Mouse (Mus musculus) limb, embryonic 13.5 days (tissue): ENCODE results near the gene Camkv. TPM values are rescaled to one million over a fixed set of nuclear protein-coding genes. Genes with fewer than 3 reads are reported as not detected.
A peak's percentile ranks its signal among the peaks of the same experiment; 100 is the strongest.

Experiments
- ATAC-seq: fragments of 200-750 bp; cut with Nextera tagmentation; 2 replicates; pipeline ENCODE4 v1.8.0; 2017; ENCODE audit warnings: low read depth, moderate number of reproducible peaks, moderate TSS enrichment; ENCODE audit not compliant: low FRiP score
- H3K27ac ChIP-seq: fragments of 300-500 bp; sonication (generic); 2 replicates; pipeline ENCODE4 v1.5.1; 2015; ENCODE audit warnings: inconsistent platforms, mild to moderate bottlenecking, moderate library complexity
- H3K27me3 ChIP-seq: fragments of 300-500 bp; sonication (generic); 2 replicates; pipeline ENCODE4 v1.6.1; 2015; ENCODE audit warnings: mild to moderate bottlenecking, inconsistent platforms
- H3K36me3 ChIP-seq: fragments of 300-500 bp; sonication (generic); 2 replicates; pipeline ENCODE4 v1.6.1; 2015; ENCODE audit warnings: inconsistent platforms, mild to moderate bottlenecking, moderate library complexity
- H3K4me1 ChIP-seq: fragments of 300-500 bp; sonication (generic); 2 replicates; pipeline ENCODE4 v1.6.1; 2015; ENCODE audit warnings: inconsistent platforms
- H3K4me2 ChIP-seq: fragments of 300-500 bp; sonication (generic); replicated peaks from 2 replicates; pipeline ENCODE4 v1.6.1; 2015; ENCODE audit warnings: inconsistent platforms, mild to moderate bottlenecking, moderate library complexity
- H3K4me3 ChIP-seq: fragments of 300-500 bp; sonication (generic); 2 replicates; pipeline ENCODE4 v1.5.1; 2015; ENCODE audit warnings: moderate library complexity, mild to moderate bottlenecking, inconsistent platforms
- H3K9ac ChIP-seq: fragments of 300-500 bp; sonication (generic); 2 replicates; pipeline ENCODE4 v1.6.1; 2015; ENCODE audit warnings: mild to moderate bottlenecking, inconsistent platforms
- H3K9me3 ChIP-seq: fragments of 300-500 bp; sonication (generic); 2 replicates; pipeline ENCODE4 v1.6.1; 2016; ENCODE audit warnings: inconsistent platforms
- WGBS: fragments of 180-500 bp; shearing (Covaris S2); methylation state at CpG from one replicate; pipeline ENCODE4 v1.1.7; 2015; 5-methylcytosine and 5-hydroxymethylcytosine counted together
- polyA plus RNA-seq: library from polyadenylated mRNA; unstranded; fragments of >200 nt; fragmentation: Nextera tagmentation; extraction: Ambion mirVana; gene quantifications from 2 replicates; pipeline ENCODE4 v1.2.1, GENCODE M21; 2015

The Camkv gene
- polyA plus RNA-seq, 1 experiment from 2014 or later, result 10.0 TPM

GRCm38 (mm10) chr9:107925251-107925650 lies 10.2 kb upstream of the Camkv start:
- no peak overlapping the region for H3K4me3 ChIP-seq
- ATAC-seq, result no peak
- H3K4me2 ChIP-seq, result no peak overlapping the region
- no peaks in the 10 kb centered on the region for H3K9me3 ChIP-seq
- H3K36me3 ChIP-seq, result no peaks in the 10 kb centered on the region
- no peak overlapping the region for H3K9ac ChIP-seq
- no peaks in the 10 kb centered on the region for H3K27me3 ChIP-seq
- H3K4me1 ChIP-seq, result peaks cover 12% of the 10 kb centered on the region; the same call in 1 of the 2 replicates
- 33% methylated on average over 3 of the region's 3 CpGs for WGBS
- H3K27ac ChIP-seq, result no peak overlapping the region

- H3K4me3 ChIP-seq, result no peak overlapping the region
- WGBS, result 48% methylated on average over 9 of the region's 9 CpGs
- H3K4me1 ChIP-seq, result peaks cover 12% of the 10 kb centered on the region; the same call in 1 of the 2 replicates
- no peak for ATAC-seq
- no peak overlapping the region for H3K27ac ChIP-seq
- no peaks in the 10 kb centered on the region for H3K27me3 ChIP-seq
- H3K9me3 ChIP-seq, result no peaks in the 10 kb centered on the region
- H3K9ac ChIP-seq, result no peak overlapping the region
- no peaks in the 10 kb centered on the region for H3K36me3 ChIP-seq
- no peak overlapping the region for H3K4me2 ChIP-seq
Observed at GRCm38 (mm10) chr9:107926920-107927420, 8.5 kb upstream of the Camkv start.

- Histone ChIP-seq H3K4me1 (peaks cover 12% of the 10 kb centered on the region; the same call in 1 of the 2 replicates), H3K36me3 (no peaks in the 10 kb centered on the region), H3K4me3 (no peak overlapping the region), H3K4me2 (no peak overlapping the region), H3K9ac (no peak overlapping the region), H3K9me3 (no peaks in the 10 kb centered on the region), H3K27ac (no peak overlapping the region), H3K27me3 (no peaks in the 10 kb centered on the region)
- no peak for ATAC-seq
- WGBS, result 76% methylated on average over 5 of the region's 5 CpGs
Observed at GRCm38 (mm10) chr9:107927749-107928148, 7.7 kb upstream of the Camkv start.

GRCm38 (mm10) chr9:107928169-107928568 lies 7.3 kb upstream of the Camkv start, which contains the start of gene Actl11:
TSS of gene Actl11 (plus strand) at chr9:107928469.
- Histone ChIP-seq H3K9me3 (no peaks in the 10 kb centered on the region), H3K27me3 (no peaks in the 10 kb centered on the region), H3K27ac (no peak within 1 kb of the TSS), H3K9ac (no peak within 1 kb of the TSS), H3K4me3 (no peak within 1 kb of the TSS), H3K4me2 (no peak within 1 kb of the TSS), H3K36me3 (no peaks in the 10 kb centered on the region), H3K4me1 (peaks cover 12% of the 10 kb centered on the region; the same call in 1 of the 2 replicates)
- 94% methylated on average over 3 of the region's 3 CpGs for WGBS
- ATAC-seq, result no peak

- WGBS, result 61% methylated on average over 4 of the region's 4 CpGs
- Histone ChIP-seq H3K9ac (no peak overlapping the region), H3K36me3 (no peaks in the 10 kb centered on the region), H3K9me3 (no peaks in the 10 kb centered on the region), H3K27me3 (peaks cover 22% of the 10 kb centered on the region; the same call in 1 of the 2 replicates), H3K4me2 (no peak overlapping the region), H3K4me1 (peaks cover 20% of the 10 kb centered on the region), H3K4me3 (no peak overlapping the region), H3K27ac (no peak overlapping the region)
- ATAC-seq, result no peak
Observed at GRCm38 (mm10) chr9:107932221-107932620, 3.3 kb upstream of the Camkv start.

GRCm38 (mm10) chr9:107934146-107934545 lies 1.3 kb upstream of the Camkv start:
- Histone ChIP-seq H3K4me2 (no peak overlapping the region), H3K9ac (no peak overlapping the region), H3K36me3 (no peaks in the 10 kb centered on the region), H3K27me3 (peaks cover 22% of the 10 kb centered on the region; the same call in 1 of the 2 replicates), H3K4me3 (no peak overlapping the region), H3K9me3 (no peaks in the 10 kb centered on the region), H3K4me1 (peaks cover 21% of the 10 kb centered on the region), H3K27ac (no peak overlapping the region)
- no peak for ATAC-seq
- 88% methylated on average over 11 of the region's 11 CpGs for WGBS

- Histone ChIP-seq H3K9ac (peak overlapping the region; percentile 73), H3K4me3 (peak overlapping the region; percentile 61), H3K4me1 (peaks cover 21% of the 10 kb centered on the region), H3K9me3 (no peaks in the 10 kb centered on the region), H3K36me3 (no peaks in the 10 kb centered on the region), H3K27ac (no peak overlapping the region), H3K27me3 (peaks cover 22% of the 10 kb centered on the region; the same call in 1 of the 2 replicates), H3K4me2 (peak overlapping the region; percentile 96)
- WGBS, result under 1% methylated on average over 41 of the region's 41 CpGs
- peak; percentile 27; the same call in 1 of the 2 replicates for ATAC-seq
Observed at GRCm38 (mm10) chr9:107935790-107936214, 328 bp downstream of the Camkv start.

GRCm38 (mm10) chr9:107936215-107936822 lies 845 bp downstream of the Camkv start:
- peak; percentile 46 for ATAC-seq
- peaks cover 21% of the 10 kb centered on the region for H3K4me1 ChIP-seq
- H3K27me3 ChIP-seq, result peaks cover 22% of the 10 kb centered on the region; the same call in 1 of the 2 replicates
- peak overlapping the region; percentile 73 for H3K9ac ChIP-seq
- peak overlapping the region; percentile 96 for H3K4me2 ChIP-seq
- 1% methylated on average over 29 of the region's 29 CpGs for WGBS
- peak overlapping the region; percentile 61 for H3K4me3 ChIP-seq
- H3K9me3 ChIP-seq, result no peaks in the 10 kb centered on the region
- H3K36me3 ChIP-seq, result no peaks in the 10 kb centered on the region
- H3K27ac ChIP-seq, result no peak overlapping the region

- no peaks in the 10 kb centered on the region for H3K36me3 ChIP-seq
- no peak overlapping the region for H3K27ac ChIP-seq
- peaks cover 21% of the 10 kb centered on the region for H3K4me1 ChIP-seq
- H3K4me2 ChIP-seq, result peak overlapping the region; percentile 96
- H3K27me3 ChIP-seq, result peaks cover 22% of the 10 kb centered on the region; the same call in 1 of the 2 replicates
- H3K9ac ChIP-seq, result peak overlapping the region; percentile 73; the same call in 1 of the 2 replicates
- H3K9me3 ChIP-seq, result no peaks in the 10 kb centered on the region
- H3K4me3 ChIP-seq, result peak overlapping the region; percentile 61
- ATAC-seq, result no peak
- WGBS, result 4% methylated on average over 3 of the region's 3 CpGs
Observed at GRCm38 (mm10) chr9:107936831-107937230, 1.4 kb downstream of the Camkv start.

- no peak overlapping the region for H3K27ac ChIP-seq
- peaks cover 15% of the 10 kb centered on the region for H3K4me1 ChIP-seq
- 89% methylated on average over 31 of the region's 31 CpGs for WGBS
- no peak for ATAC-seq
- peaks cover 8% of the 10 kb centered on the region; the same call in 1 of the 2 replicates for H3K36me3 ChIP-seq
- H3K27me3 ChIP-seq, result no peaks in the 10 kb centered on the region
- no peak overlapping the region for H3K4me3 ChIP-seq
- H3K9ac ChIP-seq, result 0 out of 2 replicates have a peak overlapping the region, but pooled peaks have one; percentile 40
- no peak overlapping the region for H3K4me2 ChIP-seq
- no peaks in the 10 kb centered on the region for H3K9me3 ChIP-seq
Observed at GRCm38 (mm10) chr9:107947241-107948194, 12.0 kb downstream of the Camkv start.

- 84% methylated on average over 13 of the region's 13 CpGs for WGBS
- ATAC-seq, result no peak
- Histone ChIP-seq H3K9me3 (no peaks in the 10 kb centered on the region), H3K9ac (no peak overlapping the region), H3K4me3 (no peak overlapping the region), H3K4me1 (peaks cover 15% of the 10 kb centered on the region), H3K36me3 (peaks cover 8% of the 10 kb centered on the region; the same call in 1 of the 2 replicates), H3K27ac (no peak overlapping the region), H3K4me2 (no peak overlapping the region; the same call in 1 of the 2 replicates), H3K27me3 (no peaks in the 10 kb centered on the region)
Observed at GRCm38 (mm10) chr9:107949184-107949921, 13.9 kb downstream of the Camkv start.
